Comparison of ENCODE assay signal across 16 mouse cellular contexts in genomic region chr4:129259101-129259500, GRCm38 (mm10). TPM values are rescaled to one million over a fixed set of nuclear protein-coding genes. Genes with fewer than 3 reads are reported as not detected.
DNase-seq lines count a peak whose midpoint lies in the region; ATAC-seq and TF ChIP-seq lines count a peak whose summit lies in the region.
"Had no signal": no experiment of that assay in that cellular context is flagged by ENCODE, and none has a peak within 500 bp of the region (broad histone marks: within the 10 kb centered on the region; RNA-seq: fewer than 3 reads in every experiment).

No protein-coding gene starts in this region.

- H3K27me3 ChIP-seq in forebrain, embryonic 13.5 days = no peaks in the 10 kb centered on the region
- H3K27me3 ChIP-seq in forebrain, embryonic 11.5 days (ENCODE audit: control insufficient read depth, insufficient read depth, low read length) = no peaks in the 10 kb centered on the region
- no peaks in the 10 kb centered on the region for H3K27me3 ChIP-seq in kidney, adult 2 months (replicated peaks; ENCODE audit: control insufficient read depth, insufficient read depth, low read length)
- H3K27me3 ChIP-seq in Patski = no peaks in the 10 kb centered on the region

- peaks cover 15% of the 10 kb centered on the region for H3K4me1 ChIP-seq in forebrain, embryonic 13.5 days
- peaks cover 8% of the 10 kb centered on the region; the same call in 1 of the 2 replicates for H3K4me1 ChIP-seq in forebrain, embryonic 11.5 days (replicated peaks; ENCODE audit: control insufficient read depth, insufficient read depth, low read length)
- H3K4me1 ChIP-seq in kidney, adult 2 months (ENCODE audit: control insufficient read depth, insufficient read depth, low read length) = peaks cover 8% of the 10 kb centered on the region; the same call in 1 of the 2 replicates

- 0 out of 2 replicates have a peak overlapping the region, but pooled peaks have one; percentile 17 for H3K9ac ChIP-seq in forebrain, embryonic 13.5 days
- H3K9ac ChIP-seq in forebrain, embryonic 11.5 days (ENCODE audit: low read length) = no peak overlapping the region
- H3K9ac ChIP-seq: liver, embryonic 14.5 days; midbrain, embryonic 12.5 days had no signal

- in situ Hi-C loops in Patski (cut with MboI; ENCODE audit: low pct_unique_long_range_greater_than_20kb) = no loop called here

- no peaks in the 10 kb centered on the region for H3K36me3 ChIP-seq in forebrain, embryonic 13.5 days (ENCODE audit: poor library complexity, severe bottlenecking)
- no peaks in the 10 kb centered on the region for H3K36me3 ChIP-seq in forebrain, embryonic 11.5 days (ENCODE audit: control insufficient read depth, insufficient read depth, low read length)
- H3K36me3 ChIP-seq in kidney, adult 2 months (ENCODE audit: control insufficient read depth, insufficient read depth, low read length) = no peaks in the 10 kb centered on the region
- H3K36me3 ChIP-seq: midbrain, embryonic 12.5 days had no signal

- H3K27ac ChIP-seq in forebrain, embryonic 13.5 days = no peak overlapping the region
- no peak overlapping the region for H3K27ac ChIP-seq in forebrain, embryonic 11.5 days (ENCODE audit: low read depth, low read length)
- no peak overlapping the region for H3K27ac ChIP-seq in kidney, adult 2 months (ENCODE audit: insufficient read depth, low read depth, low read length)
- H3K27ac ChIP-seq: liver, embryonic 14.5 days; midbrain, embryonic 12.5 days had no signal

- POLR2A ChIA-PET in Patski (lab: Charles Lee) = no interaction called here

- no peak for ATAC-seq in forebrain, embryonic 13.5 days
- no peak for ATAC-seq in forebrain, embryonic 11.5 days (replicated peaks; ENCODE audit: low FRiP score)
- ATAC-seq in Patski = peak; percentile 46

- no peak for TF ChIP-seq CTCF in kidney, adult 2 months (conservative IDR thresholded peaks at IDR 0.05; ENCODE audit: insufficient read depth, insufficient read length, low read depth, low read length)
- no peak for TF ChIP-seq CTCF in Patski (IDR thresholded peaks at IDR 0.05)

- H3K9me3 ChIP-seq in forebrain, embryonic 13.5 days (replicated peaks) = no peaks in the 10 kb centered on the region
- no peaks in the 10 kb centered on the region for H3K9me3 ChIP-seq in forebrain, embryonic 11.5 days (ENCODE audit: control insufficient read depth, low read length)
- H3K9me3 ChIP-seq: midbrain, embryonic 12.5 days had no signal

- H3K4me3 ChIP-seq in forebrain, embryonic 13.5 days = no peak overlapping the region
- H3K4me3 ChIP-seq in forebrain, embryonic 11.5 days (ENCODE audit: low read depth, low read length) = no peak overlapping the region
- H3K4me3 ChIP-seq in kidney, adult 2 months (ENCODE audit: insufficient read depth, low read depth, low read length) = no peak overlapping the region
- H3K4me3 ChIP-seq: erythroblast, embryonic 14.5 days; midbrain, embryonic 12.5 days had no signal

- DNase-seq in forebrain, embryonic 11.5 days (ENCODE audit: low spot score) = no peak
- peak; percentile 61 for DNase-seq in kidney, adult 2 months
- DNase-seq in kidney, adult 9 months = no peak
- DNase-seq in 3134 (ENCODE audit: extremely low read depth, insufficient read length, low spot score) (peak; percentile 78), Patski (ENCODE audit: low read depth, low spot score) (no peak)
- no peak for DNase-seq in right cerebral cortex, adult 18-20 months
- no peak for DNase-seq in right cerebral cortex, postnatal 4 days
- DNase-seq: cerebellum, postnatal 10 days; gastrocnemius, postnatal 14 days; kidney, postnatal 4 days; left cerebral cortex, postnatal 4 days; lung, postnatal 14 days had no signal

- no peak overlapping the region for H3K4me2 ChIP-seq in forebrain, embryonic 13.5 days
- no peak overlapping the region for H3K4me2 ChIP-seq in forebrain, embryonic 11.5 days (ENCODE audit: low read depth, low read length, severe bottlenecking)
- H3K4me2 ChIP-seq: midbrain, embryonic 12.5 days had no signal

- no peak for TF ChIP-seq POLR2A in kidney, adult 2 months (IDR thresholded peaks at IDR 0.05; ENCODE audit: low read depth, low read length)

- WGBS in forebrain, embryonic 13.5 days = 55% methylated on average over 4 of the region's 4 CpGs
- WGBS in forebrain, embryonic 11.5 days = 58% methylated on average over 4 of the region's 4 CpGs
- 67% methylated on average over 4 of the region's 4 CpGs for WGBS in kidney, adult 2 months

- CTCF ChIA-PET in Patski (lab: Charles Lee) = interaction anchor here (0.6 to 2.7 kb wide), 2 partner anchors 10 to 17 kb away, joined by 3 to 8 read pairs; no protein-coding TSS in a partner anchor

RNA-seq across cellular contexts. Expression of gene C77080, which starts 2.1 kb away (rescaled TPM):
- polyA plus RNA-seq in forebrain, embryonic 13.5 days (2015; fragmentation: Nextera tagmentation; extraction: Ambion mirVana) = 3.7 and 3.8 TPM in 2 replicates
- 4.7 and 4.8 TPM in 2 replicates for polyA plus RNA-seq in forebrain, embryonic 11.5 days (2014; fragmentation: Nextera tagmentation; extraction: Ambion mirVana)
- polyA plus RNA-seq in kidney, adult 2 months (2012; rRNA removed) = 39.3 and 45.5 TPM in 2 replicates
- polyA plus RNA-seq in Patski (2021) = 47.3 TPM

RNA-seq across cellular contexts. Expression of gene Sync, which starts 28.3 kb away (rescaled TPM):
- 0.18 and 0.19 TPM in 2 replicates for polyA plus RNA-seq in forebrain, embryonic 13.5 days (2015; fragmentation: Nextera tagmentation; extraction: Ambion mirVana)
- 0.37 and 0.57 TPM in 2 replicates for polyA plus RNA-seq in forebrain, embryonic 11.5 days (2014; fragmentation: Nextera tagmentation; extraction: Ambion mirVana)
- 0.46 and 0.69 TPM in 2 replicates for polyA plus RNA-seq in kidney, adult 2 months (2012; rRNA removed)
- 4.9 TPM for polyA plus RNA-seq in Patski (2021)
- polyA plus RNA-seq: erythroblast, embryonic 14.5 days had no signal

Comparison
In these comparisons a context has a peak if more than half of its experiments do, and no peak if none do; other contexts are left out.
1. DNase-seq: peak in kidney, adult 2 months (single experiment) and 3134 (single experiment); none in forebrain, embryonic 11.5 days (single experiment), kidney, adult 9 months (single experiment), Patski (single experiment), right cerebral cortex, adult 18-20 months (single experiment) and right cerebral cortex, postnatal 4 days (single experiment).